Mouse (Mus musculus) limb, embryonic 14.5 days (tissue): ENCODE data around the gene Uty. TPM values are rescaled to one million over a fixed set of nuclear protein-coding genes. Genes with fewer than 3 reads are reported as not detected.

ENCODE experiments used
- ATAC-seq: fragments of 200-750 bp; cut with Nextera tagmentation; 2 replicates; pipeline ENCODE4 v1.8.0; 2017; ENCODE audit warnings: low read depth, moderate number of reproducible peaks, moderate TSS enrichment; ENCODE audit not compliant: low FRiP score
- DNase-seq: peaks from one replicate; pipeline ENCODE4 v3.0.0-alpha.2; 2015; ENCODE audit warnings: low spot score
- H3K27ac ChIP-seq: fragments of 300-500 bp; sonication (generic); replicated peaks from 2 replicates; pipeline ENCODE4 v1.5.1; 2014; ENCODE audit warnings: low read depth, mild to moderate bottlenecking, low read length, moderate library complexity, mixed read lengths
- H3K27me3 ChIP-seq: fragments of 300-500 bp; sonication (generic); 2 replicates; pipeline ENCODE4 v1.6.1; 2014; ENCODE audit warnings: low read length, mixed read lengths; ENCODE audit not compliant: control insufficient read depth, insufficient read depth
- H3K36me3 ChIP-seq: fragments of 300-500 bp; sonication (generic); 2 replicates; pipeline ENCODE4 v1.6.1; 2014; ENCODE audit warnings: mild to moderate bottlenecking, low read length, moderate library complexity, mixed read lengths; ENCODE audit not compliant: control insufficient read depth, insufficient read depth
- H3K4me1 ChIP-seq: fragments of 300-500 bp; sonication (generic); 2 replicates; pipeline ENCODE4 v1.6.1; 2014; ENCODE audit warnings: antibody characterized with exemption, low read length, mixed read lengths; ENCODE audit not compliant: control insufficient read depth, insufficient read depth
- H3K4me2 ChIP-seq: fragments of 300-500 bp; sonication (generic); replicated peaks from 2 replicates; pipeline ENCODE4 v1.6.1; 2014; ENCODE audit warnings: low read depth, mild to moderate bottlenecking, low read length, moderate library complexity; ENCODE audit not compliant: severe bottlenecking
- H3K4me3 ChIP-seq: fragments of 300-500 bp; sonication (generic); replicated peaks from 2 replicates; pipeline ENCODE4 v1.5.1; 2014; ENCODE audit warnings: low read length
- H3K9ac ChIP-seq: fragments of 300-500 bp; sonication (generic); 2 replicates; pipeline ENCODE4 v1.6.1; 2014; ENCODE audit warnings: mild to moderate bottlenecking, low read depth, low read length, moderate library complexity; ENCODE audit not compliant: severe bottlenecking
- H3K9me3 ChIP-seq: fragments of 300-500 bp; sonication (generic); 2 replicates; pipeline ENCODE4 v1.6.1; 2016; ENCODE audit warnings: low read length; ENCODE audit not compliant: control insufficient read depth
- POLR2A ChIP-seq: fragments of 200-500 bp; IDR thresholded peaks from 2 replicates; pipeline ENCODE4 v1.8.0; 2012; ENCODE audit warnings: inconsistent platforms, mild to moderate bottlenecking, moderate library complexity, borderline replicate concordance; ENCODE audit not compliant: insufficient read depth, insufficient read length; ENCODE audit errors: extremely low read depth
- WGBS: fragments of 180-500 bp; shearing (Covaris S2); extraction: QIAGEN DNeasy Blood & Tissue Kit; methylation state at CpG from one replicate; pipeline ENCODE4 v1.1.7; 2014; 5-methylcytosine and 5-hydroxymethylcytosine counted together
- polyA plus RNA-seq, 2 experiments: library from polyadenylated mRNA; depleted of rRNA in 1 of 2; stranded (reverse) in 1 of 2; unstranded in 1 of 2; fragments of >200 nt; fragmentation: Nextera tagmentation in 1 of 2; extraction: Ambion mirVana in 1 of 2; gene quantifications; 2 replicates each; pipeline versions ENCODE4 v1.2.1 to v1.2.3; 2012 to 2014

Gene Uty
- polyA plus RNA-seq, 2 experiments: 11.5 to 18.5 TPM

GRCm38 (mm10) chrY:1244940-1245339 is 619 bp downstream of the Uty start:
- H3K36me3 ChIP-seq: no peaks in the 10 kb centered on the region
- H3K9ac ChIP-seq: peak overlapping the region; percentile 59
- 0% methylated on average over 8 of the region's 9 CpGs for WGBS
- H3K4me3 ChIP-seq: peak overlapping the region; percentile 41
- no peaks in the 10 kb centered on the region for H3K4me1 ChIP-seq
- DNase-seq (no peak), ATAC-seq (no peak)
- no peak for TF ChIP-seq POLR2A
- no peaks in the 10 kb centered on the region for H3K9me3 ChIP-seq
- H3K27me3 ChIP-seq: no peaks in the 10 kb centered on the region
- H3K27ac ChIP-seq: peak overlapping the region; percentile 79
- peak overlapping the region; percentile 34 for H3K4me2 ChIP-seq

GRCm38 (mm10) chrY:1244421-1244820 is 1.1 kb downstream of the Uty start:
- ATAC-seq: no peak
- Histone ChIP-seq H3K27ac (no peak overlapping the region), H3K9ac (0 out of 2 replicates have a peak overlapping the region, but pooled peaks have one; percentile 59), H3K27me3 (no peaks in the 10 kb centered on the region), H3K4me3 (peak overlapping the region; percentile 41), H3K36me3 (no peaks in the 10 kb centered on the region), H3K9me3 (no peaks in the 10 kb centered on the region), H3K4me1 (no peaks in the 10 kb centered on the region), H3K4me2 (peak overlapping the region; percentile 34)
- 48% methylated on average over 5 of the region's 5 CpGs for WGBS
- peak; percentile 2 for DNase-seq
- TF ChIP-seq POLR2A: no peak

DNA sequence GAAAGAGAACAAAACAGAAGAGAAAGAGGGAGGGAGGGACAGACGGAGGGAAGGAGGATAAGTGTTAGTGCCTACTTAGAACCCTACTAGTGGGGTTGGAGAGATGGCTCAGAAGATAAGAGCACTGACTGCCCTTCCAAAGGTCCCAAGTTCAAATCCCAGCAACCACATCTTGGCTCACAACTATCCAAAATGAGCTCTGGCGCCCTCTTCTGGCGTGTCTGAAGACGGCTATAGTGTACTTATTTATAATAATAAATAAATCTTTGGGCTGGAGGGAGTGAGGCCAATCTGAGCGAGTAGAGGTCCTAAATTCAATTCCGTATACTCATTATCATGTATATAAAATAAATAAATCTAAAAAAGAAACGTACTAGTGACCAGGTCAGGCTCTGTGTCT is 25.6 kb downstream of the Uty start:
- Histone ChIP-seq H3K4me1 (no peaks in the 10 kb centered on the region), H3K4me3 (no peak overlapping the region), H3K27me3 (no peaks in the 10 kb centered on the region), H3K36me3 (no peaks in the 10 kb centered on the region), H3K9ac (no peak overlapping the region), H3K9me3 (no peaks in the 10 kb centered on the region), H3K4me2 (no peak overlapping the region), H3K27ac (no peak overlapping the region)
- no peak for TF ChIP-seq POLR2A
- ATAC-seq (no peak), DNase-seq (no peak)
- WGBS: 84% methylated on average over 5 of the region's 7 CpGs

GRCm38 (mm10) chrY:1178476-1178875 is 67.1 kb downstream of the Uty start:
- H3K9ac ChIP-seq: no peak overlapping the region
- ATAC-seq (no peak), DNase-seq (no peak)
- no peak overlapping the region for H3K4me2 ChIP-seq
- H3K27me3 ChIP-seq: no peaks in the 10 kb centered on the region
- H3K36me3 ChIP-seq: no peaks in the 10 kb centered on the region
- 86% methylated on average over 1 of the region's 1 CpGs for WGBS
- H3K4me1 ChIP-seq: no peaks in the 10 kb centered on the region
- no peak for TF ChIP-seq POLR2A
- H3K4me3 ChIP-seq: no peak overlapping the region
- H3K9me3 ChIP-seq: no peaks in the 10 kb centered on the region
- H3K27ac ChIP-seq: no peak overlapping the region

DNA sequence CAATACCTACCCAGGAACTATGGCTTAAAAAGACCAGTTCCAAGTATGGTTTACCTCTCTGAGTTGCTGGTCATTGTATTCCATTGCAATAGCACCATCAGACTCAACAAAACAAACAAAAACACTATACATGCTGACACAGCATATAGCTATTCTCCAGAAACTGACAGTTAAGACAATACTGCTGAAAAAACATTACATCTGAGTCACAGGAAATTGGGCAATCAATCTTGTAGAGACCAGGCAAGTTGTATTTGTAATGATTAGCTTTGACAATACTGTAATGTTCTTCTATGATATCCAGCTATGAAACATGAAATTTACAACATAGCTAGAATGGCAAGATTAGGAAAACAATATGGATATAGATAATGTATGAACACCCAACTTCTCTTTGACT is 82.5 kb downstream of the Uty start:
- Histone ChIP-seq H3K4me1 (no peaks in the 10 kb centered on the region), H3K27ac (no peak overlapping the region), H3K36me3 (no peaks in the 10 kb centered on the region), H3K9ac (no peak overlapping the region), H3K4me2 (no peak overlapping the region), H3K4me3 (no peak overlapping the region), H3K9me3 (no peaks in the 10 kb centered on the region), H3K27me3 (no peaks in the 10 kb centered on the region)
- TF ChIP-seq POLR2A: no peak
- no peak for ATAC-seq
- no peak for DNase-seq

DNA sequence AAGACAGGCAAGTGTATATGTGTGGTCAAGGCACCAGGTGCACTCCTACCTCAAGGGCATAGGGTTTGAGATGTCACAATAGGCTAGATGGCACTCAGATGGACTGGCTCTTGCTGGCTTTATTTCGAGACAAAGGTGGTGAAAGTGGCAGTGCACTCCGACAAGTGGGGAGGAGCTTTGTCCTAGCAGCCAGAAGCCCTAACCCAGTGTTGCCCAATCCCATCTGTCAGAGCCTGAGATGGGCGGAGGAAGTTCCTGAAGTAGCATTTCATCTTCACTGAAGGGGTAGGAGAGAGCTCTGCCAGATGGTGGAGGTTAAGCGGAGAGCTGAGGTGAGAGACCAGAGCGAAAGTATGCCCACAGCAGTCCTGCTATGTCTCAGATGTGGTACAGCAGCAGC is 129.4 kb downstream of the Uty start:
- no peaks in the 10 kb centered on the region for H3K27me3 ChIP-seq
- no peak overlapping the region for H3K4me3 ChIP-seq
- H3K9ac ChIP-seq: no peak overlapping the region
- 87% methylated on average over 5 of the region's 5 CpGs for WGBS
- no peak for ATAC-seq
- no peaks in the 10 kb centered on the region for H3K9me3 ChIP-seq
- H3K36me3 ChIP-seq: no peaks in the 10 kb centered on the region
- no peak for DNase-seq
- no peak overlapping the region for H3K27ac ChIP-seq
- TF ChIP-seq POLR2A: no peak
- H3K4me2 ChIP-seq: no peak overlapping the region
- H3K4me1 ChIP-seq: no peaks in the 10 kb centered on the region
